Mouse (Mus musculus): ENCODE measurements around the gene Rtbdn. TPM values are rescaled to one million over a fixed set of nuclear protein-coding genes. Genes with fewer than 3 reads are reported as not detected.
A peak's percentile ranks its signal among the peaks of the same experiment; 100 is the strongest.
"Not testable (repeated sequence)": the region's sequence is repeated elsewhere in the genome, so short reads cannot be mapped to it uniquely, and the experiment has no call there.

Rtbdn gene
- 0.62 and 1.2 TPM in 2 replicates for polyA plus RNA-seq (2016; fragmentation: Nextera tagmentation; extraction: Ambion mirVana)

DNA sequence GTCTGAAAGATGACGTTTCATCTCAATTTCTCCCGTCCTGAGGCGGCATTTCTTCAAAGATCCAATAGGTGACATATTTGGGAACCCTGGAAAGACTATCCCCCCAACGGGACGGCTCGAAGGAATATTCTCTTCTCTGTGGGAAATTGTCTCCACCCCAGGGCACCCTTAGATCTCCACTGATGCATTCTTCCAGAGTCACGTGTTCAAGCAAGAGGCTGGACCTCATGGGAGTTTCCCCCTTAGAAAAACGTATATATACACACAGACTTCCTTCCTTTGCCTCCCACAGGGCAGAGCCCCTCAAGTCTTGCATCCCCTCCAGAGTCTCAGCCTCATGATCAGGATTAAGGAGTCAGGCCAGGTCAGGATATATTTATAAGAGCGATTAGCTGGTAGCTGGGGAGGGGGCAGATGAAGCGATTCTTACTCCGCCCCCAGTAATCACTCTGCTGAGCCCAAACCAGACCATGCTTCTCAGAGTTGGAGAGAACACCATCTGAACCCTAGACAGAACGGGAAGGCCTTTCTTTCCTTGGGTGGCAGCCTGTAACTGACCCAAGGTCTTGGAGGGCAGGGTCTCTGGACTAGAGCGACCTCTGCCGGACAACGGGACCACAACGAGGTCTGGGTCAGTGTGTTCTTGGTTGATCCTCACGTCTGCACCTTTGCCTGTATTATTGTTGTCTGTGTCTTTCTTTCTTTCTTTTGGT is at the start of gene Rtbdn:
Gene Rtbdn, plus strand, starts transcription at position 464 of the 713 bp plus-strand sequence.
- Histone ChIP-seq H3K9me3 (replicated peaks) (no peaks in the 10 kb centered on the region), H3K4me3 (peak within 1 kb of the TSS; percentile 79), H3K4me1 (peaks cover 39% of the 10 kb centered on the region), H3K27me3 (ENCODE audit: low read depth, poor library complexity, severe bottlenecking) (peaks cover 90% of the 10 kb centered on the region), H3K36me3 (no peaks in the 10 kb centered on the region), H3K27ac (replicated peaks) (peak within 1 kb of the TSS; percentile 70)
- 9% methylated on average over 17 of the region's 17 CpGs for WGBS
- peak; percentile 55 for DNase-seq (ENCODE audit: low spot score)

DNA sequence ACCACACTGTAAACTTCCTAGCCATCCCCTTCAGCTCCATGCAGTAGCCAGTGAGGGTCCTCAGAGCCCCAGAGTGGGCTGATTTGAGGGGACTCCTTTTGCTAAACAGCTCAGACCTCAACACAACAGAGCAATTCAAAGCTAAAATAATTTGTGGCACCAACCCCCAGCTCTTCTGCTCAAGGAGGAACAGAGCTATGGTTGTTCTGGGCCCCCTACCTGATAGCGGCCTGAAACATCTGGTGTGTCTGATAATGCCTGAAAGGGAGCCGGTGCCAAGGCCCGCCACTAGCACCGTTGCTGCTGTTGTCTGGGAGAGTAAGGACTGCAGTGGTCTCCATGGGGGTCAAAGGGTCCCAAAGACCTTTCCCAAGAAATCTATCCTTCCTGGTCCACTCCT is 45.7 kb upstream of the Rtbdn start:
- H3K27me3 ChIP-seq (ENCODE audit: low read depth, poor library complexity, severe bottlenecking), result peaks cover 68% of the 10 kb centered on the region

GRCm38 (mm10) chr8:84901752-84902151 is 45.0 kb upstream of the Rtbdn start, which contains the start of gene Klf1:
Gene Klf1, plus strand, starts transcription at chr8:84901928.
- H3K27me3 ChIP-seq (ENCODE audit: low read depth, poor library complexity, severe bottlenecking), result peaks cover 63% of the 10 kb centered on the region
- WGBS, result 85% methylated on average over 3 of the region's 3 CpGs
- H3K27ac ChIP-seq (replicated peaks), result peak within 1 kb of the TSS; percentile 87
- no peaks in the 10 kb centered on the region for H3K36me3 ChIP-seq
- H3K4me3 ChIP-seq, result peak within 1 kb of the TSS; percentile 76
- H3K9me3 ChIP-seq (replicated peaks), result no peaks in the 10 kb centered on the region
- H3K4me1 ChIP-seq, result peaks cover 15% of the 10 kb centered on the region
- DNase-seq (ENCODE audit: low spot score), result no peak

More for the DNA sequence above, 45.7 kb upstream of the Rtbdn start:
- 70% methylated on average over 4 of the region's 4 CpGs for WGBS
- no peaks in the 10 kb centered on the region for H3K36me3 ChIP-seq
- H3K4me1 ChIP-seq, result peaks cover 15% of the 10 kb centered on the region
- H3K9me3 ChIP-seq (replicated peaks), result no peaks in the 10 kb centered on the region
- no peak overlapping the region for H3K4me3 ChIP-seq
- no peak for DNase-seq (ENCODE audit: low spot score)
- H3K27ac ChIP-seq (replicated peaks), result no peak overlapping the region

DNA sequence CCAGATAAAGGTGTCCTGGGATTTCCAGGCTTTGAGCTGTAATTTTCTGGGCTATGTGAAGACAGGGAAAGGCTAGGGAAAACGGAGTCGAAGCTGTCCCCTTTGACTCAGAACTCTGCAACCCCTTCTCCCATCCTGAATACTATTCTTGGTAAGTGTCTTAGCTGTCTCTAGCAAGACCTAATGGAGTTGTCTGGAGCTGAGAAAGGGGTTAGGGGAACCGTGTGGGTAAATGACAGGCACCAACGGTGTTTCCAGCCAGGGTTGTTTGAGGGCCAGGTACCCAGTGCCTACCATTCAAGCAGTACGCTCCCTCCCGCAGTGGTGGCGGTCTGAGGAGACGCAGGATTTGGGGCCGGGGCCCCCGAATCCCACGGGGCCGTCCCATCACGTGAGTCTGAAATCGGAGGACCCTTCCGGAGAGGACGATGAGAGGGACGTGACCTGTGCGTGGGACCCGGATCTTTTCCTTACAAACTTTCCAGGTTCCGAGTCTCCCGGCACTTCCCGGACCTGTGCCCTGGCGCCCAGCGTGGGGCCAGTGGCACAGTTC is 44.3 kb upstream of the Rtbdn start:
- 3% methylated on average over 24 of the region's 24 CpGs for WGBS
- H3K4me1 ChIP-seq, result peaks cover 15% of the 10 kb centered on the region
- no peak for DNase-seq (ENCODE audit: low spot score)
- no peaks in the 10 kb centered on the region for H3K36me3 ChIP-seq
- H3K27me3 ChIP-seq (ENCODE audit: low read depth, poor library complexity, severe bottlenecking), result peaks cover 63% of the 10 kb centered on the region
- no peaks in the 10 kb centered on the region for H3K9me3 ChIP-seq (replicated peaks)
- peak overlapping the region; percentile 87 for H3K27ac ChIP-seq (replicated peaks)
- H3K4me3 ChIP-seq, result peak overlapping the region; percentile 76

GRCm38 (mm10) chr8:84902920-84903661 is 43.7 kb upstream of the Rtbdn start:
- Histone ChIP-seq H3K27me3 (ENCODE audit: low read depth, poor library complexity, severe bottlenecking) (peaks cover 63% of the 10 kb centered on the region), H3K9me3 (replicated peaks) (no peaks in the 10 kb centered on the region), H3K4me1 (peaks cover 15% of the 10 kb centered on the region), H3K36me3 (no peaks in the 10 kb centered on the region), H3K27ac (replicated peaks) (peak overlapping the region; percentile 87), H3K4me3 (peak overlapping the region; percentile 76)
- WGBS, result under 1% methylated on average over 68 of the region's 68 CpGs
- peak; percentile 91 for DNase-seq (ENCODE audit: low spot score)

DNA sequence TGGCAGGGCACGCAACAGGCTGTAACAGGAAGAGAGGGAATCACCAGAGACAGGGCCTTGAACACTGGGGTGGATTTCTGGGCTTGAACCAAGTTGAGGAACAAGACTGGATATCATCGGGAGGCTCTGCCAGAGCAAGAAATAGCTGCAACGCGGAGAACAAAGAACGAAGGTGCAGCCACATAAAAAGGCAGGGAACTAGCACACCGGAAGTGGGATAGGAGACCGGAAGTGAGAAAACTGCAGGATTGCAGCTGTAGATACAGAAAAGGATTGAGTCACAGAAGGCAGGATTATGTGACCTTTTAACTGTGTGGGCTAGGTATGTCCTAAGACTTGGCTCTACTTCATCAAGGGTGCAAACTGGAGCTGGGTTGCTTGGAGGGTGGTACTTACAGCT is 42.4 kb upstream of the Rtbdn start:
- Histone ChIP-seq H3K27me3 (ENCODE audit: low read depth, poor library complexity, severe bottlenecking) (peaks cover 66% of the 10 kb centered on the region), H3K4me3 (no peak overlapping the region), H3K9me3 (replicated peaks) (no peaks in the 10 kb centered on the region), H3K36me3 (no peaks in the 10 kb centered on the region), H3K4me1 (peaks cover 24% of the 10 kb centered on the region), H3K27ac (replicated peaks) (no peak overlapping the region)
- 91% methylated on average over 7 of the region's 7 CpGs for WGBS
- DNase-seq (ENCODE audit: low spot score), result no peak

DNA sequence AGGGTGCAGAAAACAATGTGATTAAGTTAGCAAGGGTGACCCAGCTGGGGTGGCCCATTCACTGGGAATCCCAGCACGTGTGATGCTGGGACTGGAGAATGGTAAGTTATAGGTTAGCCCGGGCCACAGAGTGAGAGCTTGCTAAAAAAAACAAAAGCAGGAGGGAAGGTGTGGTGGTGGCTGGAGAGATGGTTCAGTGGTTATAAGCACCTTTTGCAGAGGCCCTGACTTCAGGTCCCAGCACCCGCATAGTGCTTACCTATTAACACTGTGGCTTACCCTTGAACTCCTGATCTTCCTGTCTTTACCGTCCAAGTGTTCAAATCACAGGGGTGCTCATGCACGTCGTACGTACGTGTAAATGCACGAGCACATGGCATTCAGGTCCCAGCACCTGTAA is 39.8 kb upstream of the Rtbdn start:
- WGBS, result 92% methylated on average over 9 of the region's 9 CpGs
- DNase-seq (ENCODE audit: low spot score), result no peak
- peaks cover 26% of the 10 kb centered on the region for H3K4me1 ChIP-seq
- H3K27me3 ChIP-seq (ENCODE audit: low read depth, poor library complexity, severe bottlenecking), result peaks cover 68% of the 10 kb centered on the region
- H3K9me3 ChIP-seq (replicated peaks), result no peaks in the 10 kb centered on the region
- H3K27ac ChIP-seq (replicated peaks), result no peak overlapping the region
- peaks cover 10% of the 10 kb centered on the region for H3K36me3 ChIP-seq
- H3K4me3 ChIP-seq, result no peak overlapping the region

DNA sequence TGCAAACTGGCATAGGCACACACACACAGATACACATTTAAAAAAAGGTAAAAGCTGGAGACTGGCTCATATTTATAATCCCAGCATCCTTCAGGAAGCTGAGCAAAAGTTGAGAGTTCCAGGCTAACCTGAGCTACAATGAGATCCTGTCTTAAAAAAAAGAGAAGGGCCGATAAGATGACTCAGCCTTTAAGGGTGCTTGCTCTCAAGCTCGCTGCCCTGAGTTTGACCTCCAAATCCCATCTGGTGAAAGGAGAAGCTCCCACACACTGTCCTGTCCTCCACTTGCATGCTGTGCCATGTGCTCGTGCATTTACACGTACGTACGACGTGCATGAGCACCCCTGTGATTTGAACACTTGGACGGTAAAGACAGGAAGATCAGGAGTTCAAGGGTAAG is 39.3 kb upstream of the Rtbdn start:
- no peak for DNase-seq (ENCODE audit: low spot score)
- peaks cover 28% of the 10 kb centered on the region for H3K4me1 ChIP-seq
- 85% methylated on average over 8 of the region's 8 CpGs for WGBS
- no peak overlapping the region for H3K27ac ChIP-seq (replicated peaks)
- H3K9me3 ChIP-seq (replicated peaks), result no peaks in the 10 kb centered on the region
- peaks cover 12% of the 10 kb centered on the region for H3K36me3 ChIP-seq
- peaks cover 68% of the 10 kb centered on the region for H3K27me3 ChIP-seq (ENCODE audit: low read depth, poor library complexity, severe bottlenecking)
- no peak overlapping the region for H3K4me3 ChIP-seq

- Histone ChIP-seq H3K4me1 (peaks cover 28% of the 10 kb centered on the region), H3K36me3 (peaks cover 12% of the 10 kb centered on the region), H3K4me3 (peak overlapping the region; percentile 65), H3K27me3 (ENCODE audit: low read depth, poor library complexity, severe bottlenecking) (peaks cover 68% of the 10 kb centered on the region), H3K27ac (replicated peaks) (peak overlapping the region; percentile 69)
- DNase-seq (ENCODE audit: low spot score), result peak; percentile 29
- WGBS, result 32% methylated on average over 7 of the region's 7 CpGs
- not testable (repeated sequence) for H3K9me3 ChIP-seq (replicated peaks)
Measured at GRCm38 (mm10) chr8:84907979-84908378, 38.8 kb upstream of the Rtbdn start.

GRCm38 (mm10) chr8:84908421-84909161 is 38.2 kb upstream of the Rtbdn start, which contains the start of gene Dnase2a:
Gene Dnase2a, plus strand, starts transcription at chr8:84908560.
- H3K27ac ChIP-seq (replicated peaks), result peak within 1 kb of the TSS; percentile 83
- H3K4me3 ChIP-seq, result peak within 1 kb of the TSS; percentile 65

GRCm38 (mm10) chr8:84909162-84909767 is 37.5 kb upstream of the Rtbdn start:
- H3K27me3 ChIP-seq (ENCODE audit: low read depth, poor library complexity, severe bottlenecking), result peaks cover 73% of the 10 kb centered on the region
- no peak for DNase-seq (ENCODE audit: low spot score)
- WGBS, result 50% methylated on average over 20 of the region's 20 CpGs
- no peak overlapping the region; the same call in 1 of the 2 replicates for H3K27ac ChIP-seq (replicated peaks)
- peaks cover 28% of the 10 kb centered on the region for H3K4me1 ChIP-seq
- H3K36me3 ChIP-seq, result peaks cover 12% of the 10 kb centered on the region
- peak overlapping the region; percentile 65 for H3K4me3 ChIP-seq
- peaks cover 4% of the 10 kb centered on the region; the same call in 1 of the 2 replicates for H3K9me3 ChIP-seq (replicated peaks)

More at GRCm38 (mm10) chr8:84908421-84909161, 38.2 kb upstream of the Rtbdn start, which contains the start of gene Dnase2a:
- no peaks in the 10 kb centered on the region for H3K9me3 ChIP-seq (replicated peaks)
- peak; percentile 96 for DNase-seq (ENCODE audit: low spot score)
- H3K27me3 ChIP-seq (ENCODE audit: low read depth, poor library complexity, severe bottlenecking), result peaks cover 70% of the 10 kb centered on the region
- 1% methylated on average over 45 of the region's 45 CpGs for WGBS
- peaks cover 28% of the 10 kb centered on the region for H3K4me1 ChIP-seq
- peaks cover 12% of the 10 kb centered on the region for H3K36me3 ChIP-seq

GRCm38 (mm10) chr8:84909949-84910348 is 36.8 kb upstream of the Rtbdn start:
- Histone ChIP-seq H3K4me3 (peak overlapping the region; percentile 65; the same call in 1 of the 2 replicates), H3K4me1 (peaks cover 28% of the 10 kb centered on the region), H3K27me3 (ENCODE audit: low read depth, poor library complexity, severe bottlenecking) (peaks cover 73% of the 10 kb centered on the region), H3K36me3 (peaks cover 13% of the 10 kb centered on the region), H3K27ac (replicated peaks) (no peak overlapping the region), H3K9me3 (replicated peaks) (peaks cover 5% of the 10 kb centered on the region; the same call in 1 of the 2 replicates)
- DNase-seq (ENCODE audit: low spot score), result no peak
- WGBS, result 85% methylated on average over 5 of the region's 5 CpGs
